Mouse (Mus musculus) embryonic facial prominence, embryonic 12.5 days (tissue): ENCODE measurements at regions not wholly inside any gene's neighbourhood (a gene's known extent, or its start where the extent isn't known, plus 50 kb on each side); places are given as distances from the start of the nearest gene placed in this dataset.

Experiments
- ATAC-seq: fragments of 200-750 bp; cut with Nextera tagmentation; 2 replicates; pipeline ENCODE4 v1.8.0; 2017; ENCODE audit not compliant: insufficient number of reproducible peaks, insufficient read depth, low FRiP score, low TSS enrichment
- H3K27ac ChIP-seq: fragments of 300-500 bp; sonication (generic); 2 replicates; pipeline ENCODE4 v1.5.1; 2016; ENCODE audit warnings: mild to moderate bottlenecking
- H3K27me3 ChIP-seq: fragments of 300-500 bp; sonication (generic); 2 replicates; pipeline ENCODE4 v1.6.1; 2016; ENCODE audit warnings: mild to moderate bottlenecking, moderate library complexity
- H3K36me3 ChIP-seq: fragments of 300-500 bp; sonication (generic); 2 replicates; pipeline ENCODE4 v1.6.1; 2016; ENCODE audit warnings: mild to moderate bottlenecking
- H3K4me1 ChIP-seq: fragments of 300-500 bp; sonication (generic); 2 replicates; pipeline ENCODE4 v1.6.1; 2016
- H3K4me2 ChIP-seq: fragments of 300-500 bp; sonication (generic); replicated peaks from 2 replicates; pipeline ENCODE4 v1.6.1; 2016; ENCODE audit warnings: mild to moderate bottlenecking, moderate library complexity
- H3K4me3 ChIP-seq: fragments of 300-500 bp; sonication (generic); 2 replicates; pipeline ENCODE4 v1.5.1; 2016; ENCODE audit warnings: mild to moderate bottlenecking
- H3K9ac ChIP-seq: fragments of 300-500 bp; sonication (generic); 2 replicates; pipeline ENCODE4 v1.6.1; 2016; ENCODE audit warnings: mild to moderate bottlenecking, moderate library complexity
- H3K9me3 ChIP-seq: fragments of 300-500 bp; sonication (generic); 2 replicates; pipeline ENCODE4 v1.6.1; 2016; ENCODE audit warnings: mild to moderate bottlenecking, moderate library complexity
- WGBS: fragments of 180-500 bp; shearing (Covaris S2); methylation state at CpG from one replicate; pipeline ENCODE4 v1.1.7; 2016; 5-methylcytosine and 5-hydroxymethylcytosine counted together

- no peak for ATAC-seq
- Histone ChIP-seq H3K36me3 (no peaks in the 10 kb centered on the region), H3K4me2 (no peak overlapping the region), H3K9ac (no peak overlapping the region), H3K27ac (no peak overlapping the region), H3K27me3 (no peaks in the 10 kb centered on the region), H3K4me1 (peaks cover 2% of the 10 kb centered on the region; the same call in 1 of the 2 replicates), H3K4me3 (no peak overlapping the region), H3K9me3 (no peaks in the 10 kb centered on the region)
- WGBS: 68% methylated on average over 5 of the region's 5 CpGs
These were observed 172.8 kb upstream of the Atp2b1 start for GRCm38 (mm10) chr10:98741398-98741797.

GRCm38 (mm10) chr10:98742822-98743605 is 171.2 kb upstream of the Atp2b1 start:
- H3K4me2 ChIP-seq: no peak overlapping the region
- no peaks in the 10 kb centered on the region for H3K9me3 ChIP-seq
- no peak overlapping the region for H3K9ac ChIP-seq
- ATAC-seq: no peak
- peaks cover 2% of the 10 kb centered on the region; the same call in 1 of the 2 replicates for H3K4me1 ChIP-seq
- WGBS: 73% methylated on average over 16 of the region's 16 CpGs
- H3K4me3 ChIP-seq: no peak overlapping the region
- H3K27me3 ChIP-seq: no peaks in the 10 kb centered on the region
- no peak overlapping the region for H3K27ac ChIP-seq
- H3K36me3 ChIP-seq: no peaks in the 10 kb centered on the region

DNA sequence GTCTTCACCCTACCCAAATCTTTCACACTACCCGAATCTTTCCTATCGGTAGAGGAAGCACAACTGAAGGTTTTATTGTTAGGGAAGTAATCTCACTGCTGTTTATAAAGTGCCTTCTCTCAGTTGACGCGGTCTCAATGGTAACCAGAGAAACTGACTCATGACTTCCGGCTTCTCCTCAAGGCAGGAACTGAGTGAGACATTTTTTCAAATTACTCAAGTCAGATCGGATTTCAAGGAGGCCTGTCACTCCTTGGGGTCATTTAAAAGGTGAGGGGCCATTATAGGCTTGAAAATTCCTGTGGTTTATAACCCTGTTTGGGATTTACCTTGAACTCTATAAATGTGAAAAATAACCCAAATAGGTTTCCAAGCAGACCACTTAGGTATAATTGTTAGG is 170.0 kb upstream of the Atp2b1 start:
- ATAC-seq: no peak
- 11% methylated on average over 6 of the region's 6 CpGs for WGBS
- no peak overlapping the region for H3K4me2 ChIP-seq
- no peak overlapping the region for H3K4me3 ChIP-seq
- H3K9ac ChIP-seq: no peak overlapping the region
- H3K27me3 ChIP-seq: no peaks in the 10 kb centered on the region
- no peaks in the 10 kb centered on the region for H3K9me3 ChIP-seq
- no peaks in the 10 kb centered on the region for H3K36me3 ChIP-seq
- peaks cover 2% of the 10 kb centered on the region for H3K4me1 ChIP-seq
- H3K27ac ChIP-seq: no peak overlapping the region

DNA sequence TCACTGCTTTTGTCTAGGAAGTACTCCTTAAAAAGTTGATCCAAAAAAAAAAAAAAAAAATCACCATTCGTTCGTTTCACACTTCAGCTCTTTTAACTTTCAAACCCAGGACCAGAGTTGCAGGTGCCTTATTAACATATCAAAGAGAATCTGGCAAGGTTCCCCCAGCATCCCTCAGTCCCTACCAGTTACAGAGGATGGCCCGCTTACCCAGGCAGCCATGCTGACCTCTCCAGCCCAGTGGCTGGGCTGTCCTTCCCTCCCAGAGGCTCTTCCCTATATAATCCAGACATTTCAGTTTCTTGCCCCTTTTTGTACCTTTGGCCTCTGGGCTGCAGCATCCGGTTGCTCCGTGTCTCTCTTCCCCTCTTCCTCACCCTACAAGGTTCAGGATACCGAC is 169.5 kb upstream of the Atp2b1 start:
- Histone ChIP-seq H3K36me3 (no peaks in the 10 kb centered on the region), H3K4me3 (no peak overlapping the region), H3K27me3 (no peaks in the 10 kb centered on the region), H3K9ac (no peak overlapping the region), H3K4me2 (no peak overlapping the region), H3K27ac (no peak overlapping the region), H3K9me3 (no peaks in the 10 kb centered on the region), H3K4me1 (peaks cover 2% of the 10 kb centered on the region)
- ATAC-seq: no peak
- WGBS: 27% methylated on average over 6 of the region's 6 CpGs

GRCm38 (mm10) chr10:98745409-98745808 is 168.8 kb upstream of the Atp2b1 start:
- H3K4me1 ChIP-seq: peaks cover 2% of the 10 kb centered on the region
- no peak overlapping the region for H3K4me2 ChIP-seq
- H3K4me3 ChIP-seq: no peak overlapping the region
- H3K9ac ChIP-seq: no peak overlapping the region
- H3K36me3 ChIP-seq: no peaks in the 10 kb centered on the region
- no peaks in the 10 kb centered on the region for H3K27me3 ChIP-seq
- H3K9me3 ChIP-seq: no peaks in the 10 kb centered on the region
- no peak overlapping the region for H3K27ac ChIP-seq
- ATAC-seq: no peak
- 73% methylated on average over 2 of the region's 2 CpGs for WGBS

- no peak overlapping the region for H3K4me3 ChIP-seq
- H3K4me2 ChIP-seq: no peak overlapping the region
- no peaks in the 10 kb centered on the region for H3K27me3 ChIP-seq
- H3K27ac ChIP-seq: no peak overlapping the region
- ATAC-seq: no peak
- H3K4me1 ChIP-seq: peaks cover 2% of the 10 kb centered on the region
- no peaks in the 10 kb centered on the region for H3K36me3 ChIP-seq
- 74% methylated on average over 5 of the region's 5 CpGs for WGBS
- H3K9me3 ChIP-seq: no peaks in the 10 kb centered on the region
- H3K9ac ChIP-seq: no peak overlapping the region
These were observed 168.3 kb upstream of the Atp2b1 start for GRCm38 (mm10) chr10:98745861-98746260.

- no peak for ATAC-seq
- 13% methylated on average over 3 of the region's 3 CpGs for WGBS
- no peak overlapping the region for H3K27ac ChIP-seq
- H3K9ac ChIP-seq: no peak overlapping the region
- no peak overlapping the region for H3K4me3 ChIP-seq
- no peaks in the 10 kb centered on the region for H3K27me3 ChIP-seq
- H3K9me3 ChIP-seq: no peaks in the 10 kb centered on the region
- peaks cover 2% of the 10 kb centered on the region for H3K4me1 ChIP-seq
- no peaks in the 10 kb centered on the region for H3K36me3 ChIP-seq
- H3K4me2 ChIP-seq: no peak overlapping the region
These were observed 165.2 kb upstream of the Atp2b1 start for GRCm38 (mm10) chr10:98748856-98749583.

DNA sequence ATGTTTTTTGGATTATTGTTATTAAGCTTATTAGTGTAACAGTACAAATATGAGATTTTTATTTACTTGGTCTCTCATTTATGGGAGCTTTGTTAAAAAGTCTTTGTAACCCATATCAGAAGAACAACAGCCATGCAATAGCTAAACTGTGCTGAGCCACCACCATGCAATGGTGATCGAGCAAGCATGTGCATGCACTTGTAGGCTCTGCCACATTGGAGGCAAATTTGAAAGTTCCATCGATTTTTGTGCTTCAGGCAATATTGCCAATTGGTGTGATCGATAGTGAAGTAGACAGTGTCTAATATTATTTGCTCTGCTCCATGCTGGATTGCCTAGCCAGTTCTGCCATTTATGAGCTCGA is 164.6 kb upstream of the Atp2b1 start:
- no peak overlapping the region for H3K9ac ChIP-seq
- H3K27ac ChIP-seq: no peak overlapping the region
- H3K36me3 ChIP-seq: no peaks in the 10 kb centered on the region
- no peak overlapping the region for H3K4me3 ChIP-seq
- no peaks in the 10 kb centered on the region for H3K9me3 ChIP-seq
- H3K4me2 ChIP-seq: no peak overlapping the region
- peaks cover 2% of the 10 kb centered on the region; the same call in 1 of the 2 replicates for H3K4me1 ChIP-seq
- H3K27me3 ChIP-seq: no peaks in the 10 kb centered on the region
- WGBS: 65% methylated on average over 4 of the region's 4 CpGs
- no peak for ATAC-seq

GRCm38 (mm10) chr10:98751376-98752058 is 162.7 kb upstream of the Atp2b1 start:
- Histone ChIP-seq H3K4me2 (no peak overlapping the region), H3K9me3 (no peaks in the 10 kb centered on the region), H3K9ac (no peak overlapping the region), H3K4me1 (no peaks in the 10 kb centered on the region; the same call in 1 of the 2 replicates), H3K27me3 (no peaks in the 10 kb centered on the region), H3K4me3 (no peak overlapping the region), H3K36me3 (no peaks in the 10 kb centered on the region), H3K27ac (no peak overlapping the region)
- WGBS: 50% methylated on average over 11 of the region's 11 CpGs
- ATAC-seq: no peak

GRCm38 (mm10) chr10:98761080-98761479 is 153.1 kb upstream of the Atp2b1 start:
- Histone ChIP-seq H3K4me1 (no peaks in the 10 kb centered on the region), H3K4me2 (no peak overlapping the region), H3K27me3 (no peaks in the 10 kb centered on the region), H3K4me3 (no peak overlapping the region), H3K9me3 (no peaks in the 10 kb centered on the region), H3K36me3 (no peaks in the 10 kb centered on the region), H3K9ac (no peak overlapping the region), H3K27ac (no peak overlapping the region)
- no peak for ATAC-seq

DNA sequence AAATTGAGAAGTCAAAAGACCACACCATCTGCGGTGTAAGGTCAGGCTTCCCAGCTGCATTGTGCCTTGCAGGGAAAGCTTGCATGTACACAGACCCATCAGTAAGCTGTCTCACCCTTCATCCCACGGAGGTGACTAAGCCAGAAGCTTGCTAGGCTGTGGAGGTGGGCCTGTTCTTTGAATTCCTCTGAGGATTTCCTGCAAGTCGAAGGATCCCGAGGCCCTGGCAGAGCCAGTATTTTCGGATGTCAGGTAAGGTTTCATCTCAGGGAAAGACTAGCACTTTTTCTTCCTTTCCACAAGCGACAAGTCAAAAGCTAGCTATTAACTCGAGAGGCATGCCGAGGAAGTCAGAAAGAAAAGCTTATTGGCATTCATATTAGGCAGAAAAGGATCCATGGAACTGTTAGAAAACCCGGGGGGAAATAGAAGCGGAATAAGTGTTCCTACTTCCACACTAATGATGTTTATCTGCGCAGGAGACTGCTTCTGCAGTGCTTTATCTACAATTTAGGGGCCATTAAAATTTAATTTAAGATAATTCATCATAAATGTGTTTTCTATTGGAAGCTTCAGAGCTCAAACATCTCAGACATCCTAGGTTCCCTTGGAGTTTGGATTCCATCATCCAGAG is 148.3 kb upstream of the Atp2b1 start:
- WGBS: 59% methylated on average over 11 of the region's 11 CpGs
- ATAC-seq: no peak

More for the DNA sequence above, 148.3 kb upstream of the Atp2b1 start:
- H3K9ac ChIP-seq: no peak overlapping the region
- H3K9me3 ChIP-seq: no peaks in the 10 kb centered on the region
- H3K4me1 ChIP-seq: no peaks in the 10 kb centered on the region
- no peak overlapping the region for H3K4me3 ChIP-seq
- no peak overlapping the region for H3K4me2 ChIP-seq
- no peak overlapping the region for H3K27ac ChIP-seq
- H3K36me3 ChIP-seq: no peaks in the 10 kb centered on the region
- H3K27me3 ChIP-seq: no peaks in the 10 kb centered on the region
